Mouse (Mus musculus): Measurements from ENCODE around the gene Col4a5. TPM values are rescaled to one million over a fixed set of nuclear protein-coding genes. Genes with fewer than 3 reads are reported as not detected.
A peak's percentile ranks its signal among the peaks of the same experiment; 100 is the strongest.

The Col4a5 gene
- polyA plus RNA-seq (2014; fragmentation: Nextera tagmentation; extraction: Ambion mirVana): 15.2 and 18.7 TPM in 2 replicates

GRCm38 (mm10) chrX:141475110-141475509 lies at the start of gene Col4a5:
Gene Col4a5 (plus strand): TSS chrX:141475385.
- ATAC-seq (replicated peaks; ENCODE audit: low FRiP score, low TSS enrichment, low read depth): peak; percentile 87
- H3K36me3 ChIP-seq (ENCODE audit: control insufficient read depth, insufficient read depth, low read length): no peaks in the 10 kb centered on the region
- 8% methylated on average over 12 of the region's 13 CpGs for WGBS
- peak within 1 kb of the TSS; percentile 49 for H3K4me3 ChIP-seq (ENCODE audit: low read depth, low read length)
- peak within 1 kb of the TSS; percentile 54 for H3K4me2 ChIP-seq (ENCODE audit: low read length)
- peaks cover 2% of the 10 kb centered on the region for H3K27me3 ChIP-seq (replicated peaks; ENCODE audit: control insufficient read depth, insufficient read depth, low read length)
- H3K9ac ChIP-seq (ENCODE audit: low read length): peak within 1 kb of the TSS; percentile 45
- no peaks in the 10 kb centered on the region for H3K4me1 ChIP-seq (replicated peaks; ENCODE audit: control insufficient read depth, insufficient read depth, low read length)
- peak; percentile 70 for DNase-seq (ENCODE audit: low spot score)
- no peaks in the 10 kb centered on the region for H3K9me3 ChIP-seq (ENCODE audit: control insufficient read depth, low read length)
- no peak within 1 kb of the TSS for H3K27ac ChIP-seq (ENCODE audit: low read depth)

DNA sequence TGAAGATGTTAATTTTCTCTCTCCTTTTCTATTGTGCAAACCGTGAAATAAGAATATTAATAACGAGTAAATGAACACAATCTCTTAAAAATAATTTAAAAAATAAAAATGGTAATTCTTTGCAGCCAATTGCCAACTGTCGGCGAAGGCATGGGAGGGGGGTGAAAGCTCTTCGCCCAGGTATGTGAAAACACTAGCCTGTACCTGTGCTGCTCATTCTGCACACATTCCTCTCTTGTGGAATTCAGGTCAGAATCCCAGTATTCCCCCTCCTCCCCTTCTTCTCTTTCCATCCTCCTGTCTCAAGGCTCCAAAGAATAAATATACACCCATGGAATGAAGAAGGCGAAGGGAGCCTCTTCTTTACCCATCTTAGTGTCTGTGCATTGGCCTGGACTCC lies 38.4 kb upstream of the Col4a5 start:
- ATAC-seq (replicated peaks; ENCODE audit: low FRiP score, low TSS enrichment, low read depth) (no peak), DNase-seq (ENCODE audit: low spot score) (no peak)
- no peaks in the 10 kb centered on the region for H3K36me3 ChIP-seq (ENCODE audit: control insufficient read depth, insufficient read depth, low read length)
- H3K9ac ChIP-seq (ENCODE audit: low read length): no peak overlapping the region
- WGBS: 82% methylated on average over 6 of the region's 6 CpGs
- no peak overlapping the region for H3K4me2 ChIP-seq (ENCODE audit: low read length)
- H3K9me3 ChIP-seq (ENCODE audit: control insufficient read depth, low read length): no peaks in the 10 kb centered on the region
- H3K27ac ChIP-seq (ENCODE audit: low read depth): no peak overlapping the region
- 0 out of 2 replicates have a peak, but pooled peaks cover 4% of the 10 kb centered on the region for H3K27me3 ChIP-seq (replicated peaks; ENCODE audit: control insufficient read depth, insufficient read depth, low read length)
- H3K4me1 ChIP-seq (replicated peaks; ENCODE audit: control insufficient read depth, insufficient read depth, low read length): no peaks in the 10 kb centered on the region
- no peak overlapping the region for H3K4me3 ChIP-seq (ENCODE audit: low read depth, low read length)

DNA sequence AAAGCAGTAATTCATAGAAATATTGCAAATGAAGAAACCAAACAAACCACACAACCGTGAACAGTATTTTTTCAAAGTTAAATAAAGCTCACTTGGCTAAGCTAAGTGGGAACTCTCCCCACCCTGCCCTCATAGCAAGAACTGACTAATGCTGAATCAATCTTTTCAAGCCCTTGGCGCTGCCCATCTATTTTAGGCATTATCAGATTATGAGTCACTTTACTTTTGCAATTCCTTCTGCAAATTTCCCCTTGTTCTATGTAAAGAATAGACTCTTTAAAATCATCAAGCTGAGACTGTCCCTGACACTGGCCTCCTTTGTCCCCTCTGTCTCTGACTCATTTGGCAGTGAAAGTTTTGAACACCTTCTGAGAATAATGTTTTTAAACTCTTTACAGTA lies 35.8 kb upstream of the Col4a5 start:
- Histone ChIP-seq H3K9ac (ENCODE audit: low read length) (no peak overlapping the region), H3K9me3 (ENCODE audit: control insufficient read depth, low read length) (no peaks in the 10 kb centered on the region), H3K4me3 (ENCODE audit: low read depth, low read length) (no peak overlapping the region), H3K4me2 (ENCODE audit: low read length) (no peak overlapping the region), H3K4me1 (replicated peaks; ENCODE audit: control insufficient read depth, insufficient read depth, low read length) (no peaks in the 10 kb centered on the region), H3K27ac (ENCODE audit: low read depth) (no peak overlapping the region), H3K36me3 (ENCODE audit: control insufficient read depth, insufficient read depth, low read length) (no peaks in the 10 kb centered on the region), H3K27me3 (replicated peaks; ENCODE audit: control insufficient read depth, insufficient read depth, low read length) (0 out of 2 replicates have a peak, but pooled peaks cover 4% of the 10 kb centered on the region)
- WGBS: 55% methylated on average over 2 of the region's 2 CpGs
- DNase-seq (ENCODE audit: low spot score) (no peak), ATAC-seq (replicated peaks; ENCODE audit: low FRiP score, low TSS enrichment, low read depth) (no peak)

GRCm38 (mm10) chrX:141447936-141448335 lies 27.2 kb upstream of the Col4a5 start:
- no peak overlapping the region for H3K27ac ChIP-seq (ENCODE audit: low read depth)
- H3K9ac ChIP-seq (ENCODE audit: low read length): no peak overlapping the region
- H3K4me3 ChIP-seq (ENCODE audit: low read depth, low read length): no peak overlapping the region
- WGBS: 78% methylated on average over 1 of the region's 1 CpGs
- DNase-seq (ENCODE audit: low spot score): no peak
- H3K9me3 ChIP-seq (ENCODE audit: control insufficient read depth, low read length): no peaks in the 10 kb centered on the region
- ATAC-seq (replicated peaks; ENCODE audit: low FRiP score, low TSS enrichment, low read depth): no peak
- no peak overlapping the region for H3K4me2 ChIP-seq (ENCODE audit: low read length)
- H3K36me3 ChIP-seq (ENCODE audit: control insufficient read depth, insufficient read depth, low read length): no peaks in the 10 kb centered on the region
- 0 out of 2 replicates have a peak, but pooled peaks cover 3% of the 10 kb centered on the region for H3K27me3 ChIP-seq (replicated peaks; ENCODE audit: control insufficient read depth, insufficient read depth, low read length)
- H3K4me1 ChIP-seq (replicated peaks; ENCODE audit: control insufficient read depth, insufficient read depth, low read length): no peaks in the 10 kb centered on the region

DNA sequence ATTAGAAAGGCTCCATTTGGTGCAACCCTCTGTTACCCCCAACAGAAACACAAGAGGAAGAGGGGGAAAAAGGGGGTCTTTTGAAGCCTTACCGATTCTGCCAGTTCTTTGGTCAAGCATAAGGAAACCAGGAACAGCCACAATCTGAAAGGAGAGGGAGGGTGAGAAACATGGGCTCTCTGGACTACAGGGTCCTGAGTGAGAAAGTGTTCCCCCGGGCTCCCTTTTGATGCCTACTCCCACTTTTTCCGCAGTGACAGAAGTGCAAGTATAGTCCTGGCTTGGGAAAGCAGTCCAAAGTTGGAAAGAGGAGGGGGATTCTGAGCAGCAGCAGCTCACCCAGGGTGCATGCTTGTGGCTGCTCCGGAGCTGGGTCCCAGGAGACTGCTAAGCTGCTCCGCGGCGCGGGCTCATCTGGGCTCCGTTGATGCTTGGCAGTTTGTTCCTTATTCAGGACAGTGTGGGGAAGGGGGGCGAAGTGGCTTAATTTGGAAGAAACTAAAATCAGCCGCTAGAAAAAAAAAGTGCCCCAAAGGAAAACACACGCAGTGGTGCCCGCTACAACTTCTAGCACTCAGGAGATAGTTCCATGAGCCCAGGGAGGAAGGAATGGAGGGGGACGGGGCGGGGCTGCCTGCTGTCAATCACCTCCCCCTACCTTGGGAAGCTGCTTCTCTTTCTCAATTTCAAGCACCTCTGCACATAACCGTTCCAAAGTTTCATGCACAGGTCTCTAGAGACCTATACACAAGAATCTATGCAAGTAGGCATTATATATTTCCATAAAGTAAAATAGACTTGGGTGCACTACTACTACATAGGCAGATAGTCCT lies 1.5 kb upstream of the Col4a5 start, which contains the start of gene Col4a6:
Col4a6 (minus strand) TSS at position 607 of the 833 bp plus-strand sequence.
- peak; percentile 51 for DNase-seq (ENCODE audit: low spot score)
- 0 out of 2 replicates have a peak within 1 kb of the TSS, but pooled peaks have one; percentile 22 for H3K9ac ChIP-seq (ENCODE audit: low read length)

GRCm38 (mm10) chrX:141475566-141476327 lies 562 bp downstream of the Col4a5 start:
- 22% methylated on average over 14 of the region's 14 CpGs for WGBS
- Histone ChIP-seq H3K36me3 (ENCODE audit: control insufficient read depth, insufficient read depth, low read length) (no peaks in the 10 kb centered on the region), H3K4me1 (replicated peaks; ENCODE audit: control insufficient read depth, insufficient read depth, low read length) (no peaks in the 10 kb centered on the region), H3K27ac (ENCODE audit: low read depth) (no peak overlapping the region), H3K9me3 (ENCODE audit: control insufficient read depth, low read length) (no peaks in the 10 kb centered on the region), H3K4me3 (ENCODE audit: low read depth, low read length) (peak overlapping the region; percentile 49), H3K27me3 (replicated peaks; ENCODE audit: control insufficient read depth, insufficient read depth, low read length) (peaks cover 2% of the 10 kb centered on the region), H3K9ac (ENCODE audit: low read length) (peak overlapping the region; percentile 45), H3K4me2 (ENCODE audit: low read length) (peak overlapping the region; percentile 54)
- DNase-seq (ENCODE audit: low spot score) (peak; percentile 53), ATAC-seq (replicated peaks; ENCODE audit: low FRiP score, low TSS enrichment, low read depth) (0 out of 2 replicates have a peak, but pooled peaks have one; percentile 66)

More for the DNA sequence above, 1.5 kb upstream of the Col4a5 start, which contains the start of gene Col4a6:
- peak within 1 kb of the TSS; percentile 49 for H3K4me3 ChIP-seq (ENCODE audit: low read depth, low read length)
- peak within 1 kb of the TSS; percentile 54 for H3K4me2 ChIP-seq (ENCODE audit: low read length)
- H3K36me3 ChIP-seq (ENCODE audit: control insufficient read depth, insufficient read depth, low read length): no peaks in the 10 kb centered on the region
- 8% methylated on average over 16 of the region's 16 CpGs for WGBS
- no peaks in the 10 kb centered on the region for H3K4me1 ChIP-seq (replicated peaks; ENCODE audit: control insufficient read depth, insufficient read depth, low read length)
- no peak within 1 kb of the TSS for H3K27ac ChIP-seq (ENCODE audit: low read depth)
- no peaks in the 10 kb centered on the region for H3K9me3 ChIP-seq (ENCODE audit: control insufficient read depth, low read length)
- peaks cover 2% of the 10 kb centered on the region for H3K27me3 ChIP-seq (replicated peaks; ENCODE audit: control insufficient read depth, insufficient read depth, low read length)
- no peak for ATAC-seq (replicated peaks; ENCODE audit: low FRiP score, low TSS enrichment, low read depth)

- Histone ChIP-seq H3K36me3 (ENCODE audit: control insufficient read depth, insufficient read depth, low read length) (no peaks in the 10 kb centered on the region), H3K4me2 (ENCODE audit: low read length) (no peak overlapping the region), H3K27ac (ENCODE audit: low read depth) (no peak overlapping the region), H3K4me3 (ENCODE audit: low read depth, low read length) (no peak overlapping the region), H3K9ac (ENCODE audit: low read length) (no peak overlapping the region), H3K27me3 (replicated peaks; ENCODE audit: control insufficient read depth, insufficient read depth, low read length) (0 out of 2 replicates have a peak, but pooled peaks cover 2% of the 10 kb centered on the region), H3K9me3 (ENCODE audit: control insufficient read depth, low read length) (no peaks in the 10 kb centered on the region), H3K4me1 (replicated peaks; ENCODE audit: control insufficient read depth, insufficient read depth, low read length) (no peaks in the 10 kb centered on the region)
- 75% methylated on average over 4 of the region's 4 CpGs for WGBS
- DNase-seq (ENCODE audit: low spot score) (no peak), ATAC-seq (replicated peaks; ENCODE audit: low FRiP score, low TSS enrichment, low read depth) (no peak)
These were observed 19.4 kb downstream of the Col4a5 start for GRCm38 (mm10) chrX:141494545-141494944.

- no peak overlapping the region for H3K4me3 ChIP-seq (ENCODE audit: low read depth, low read length)
- no peak overlapping the region for H3K9ac ChIP-seq (ENCODE audit: low read length)
- whole genome bisulfite sequencing: 86% methylated on average over 1 of the region's 1 CpGs
- no peak for ATAC-seq (replicated peaks; ENCODE audit: low FRiP score, low TSS enrichment, low read depth)
- H3K27me3 ChIP-seq (replicated peaks; ENCODE audit: control insufficient read depth, insufficient read depth, low read length): 0 out of 2 replicates have a peak, but pooled peaks cover 2% of the 10 kb centered on the region
- no peaks in the 10 kb centered on the region for H3K4me1 ChIP-seq (replicated peaks; ENCODE audit: control insufficient read depth, insufficient read depth, low read length)
- H3K27ac ChIP-seq (ENCODE audit: low read depth): no peak overlapping the region
- H3K4me2 ChIP-seq (ENCODE audit: low read length): no peak overlapping the region
- H3K9me3 ChIP-seq (ENCODE audit: control insufficient read depth, low read length): no peaks in the 10 kb centered on the region
- no peak for DNase-seq (ENCODE audit: low spot score)
- H3K36me3 ChIP-seq (ENCODE audit: control insufficient read depth, insufficient read depth, low read length): no peaks in the 10 kb centered on the region
These were observed 27.9 kb downstream of the Col4a5 start for GRCm38 (mm10) chrX:141503125-141503524.
